Mouse (Mus musculus): ENCODE measurements around the gene Olfr159.

Gene Olfr159

DNA sequence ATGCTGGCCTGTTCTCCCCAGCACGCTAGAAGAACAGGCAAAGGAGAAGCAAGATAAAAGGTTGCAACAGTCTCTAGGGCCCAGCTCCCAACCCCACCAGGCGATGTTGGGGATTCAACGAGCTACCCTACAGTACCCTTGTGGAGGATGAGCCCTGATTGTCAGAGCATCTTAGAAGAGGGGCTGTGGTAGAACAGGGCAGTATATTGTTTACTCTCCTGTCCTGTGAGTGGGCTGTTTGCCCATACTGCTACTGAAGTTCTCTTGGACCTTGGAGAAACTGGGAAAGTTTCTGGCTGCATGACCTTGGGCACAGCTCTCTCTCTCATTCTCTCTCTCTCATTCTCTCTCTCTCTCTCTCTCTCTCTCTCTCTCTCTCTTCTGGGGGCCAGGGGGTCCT is 41.7 kb downstream of the Olfr159 start:
- DNase-seq: no peak

DNA sequence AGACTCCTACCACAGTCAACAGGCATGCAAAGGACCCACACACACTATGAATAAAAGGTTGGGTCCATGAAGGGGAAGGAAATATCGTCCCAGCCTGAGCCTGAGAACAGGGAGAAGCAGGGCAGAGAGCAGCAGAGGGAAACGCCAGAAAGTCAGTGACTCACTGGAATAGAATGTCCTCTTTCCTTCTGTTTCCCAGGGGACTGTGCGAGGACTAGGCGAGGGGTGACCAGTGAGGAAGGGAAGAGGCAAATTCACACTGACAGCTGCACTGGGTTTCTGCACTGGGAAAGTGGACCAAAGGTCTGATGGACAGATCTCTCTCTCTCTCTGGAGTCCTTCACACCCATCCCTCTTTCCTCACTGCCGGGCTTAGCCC is 42.2 kb downstream of the Olfr159 start:
- peak; percentile 41 to 68 for DNase-seq

DNA sequence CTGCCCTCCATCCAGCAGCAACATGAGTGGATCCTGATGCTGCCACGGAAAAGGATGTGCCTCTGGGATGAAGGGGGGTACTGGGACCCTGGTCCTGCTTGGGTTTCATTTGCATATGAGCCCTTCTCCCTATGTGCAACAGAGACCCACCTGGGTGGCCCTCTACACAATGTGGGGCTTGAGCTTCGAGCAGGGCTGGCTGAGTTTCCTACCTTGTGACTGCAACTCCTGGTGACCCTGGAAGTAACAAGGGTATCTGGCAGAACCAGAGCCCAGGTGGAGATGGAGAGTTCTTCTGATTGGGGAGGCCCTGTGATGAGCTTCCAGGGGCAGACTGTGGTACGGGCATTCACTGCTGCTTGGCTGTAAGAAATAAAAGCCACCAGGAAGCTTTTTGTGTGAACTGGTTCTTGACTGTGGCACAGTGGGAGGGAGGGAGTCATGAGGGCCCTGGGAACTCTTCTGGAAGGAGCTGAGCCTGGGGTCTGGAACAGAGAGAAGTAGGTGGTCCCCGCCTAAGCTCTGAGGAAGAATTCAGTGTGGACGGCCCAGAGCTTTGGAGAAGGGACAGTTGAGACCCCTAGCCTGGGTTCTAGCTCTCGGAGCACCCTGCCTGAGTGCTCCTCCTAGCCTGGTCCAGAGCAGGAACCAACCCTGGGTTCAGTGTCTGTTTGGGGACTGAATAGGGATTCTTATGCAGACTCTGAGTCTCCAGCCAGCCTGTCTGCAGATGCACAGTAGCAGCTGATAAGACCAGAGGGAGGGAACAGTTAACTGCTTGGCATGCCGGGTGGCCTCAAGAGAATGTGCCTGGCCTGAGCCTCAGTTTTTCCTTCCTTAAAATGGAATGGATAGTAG is 42.9 kb downstream of the Olfr159 start:
- no peak for DNase-seq

DNA sequence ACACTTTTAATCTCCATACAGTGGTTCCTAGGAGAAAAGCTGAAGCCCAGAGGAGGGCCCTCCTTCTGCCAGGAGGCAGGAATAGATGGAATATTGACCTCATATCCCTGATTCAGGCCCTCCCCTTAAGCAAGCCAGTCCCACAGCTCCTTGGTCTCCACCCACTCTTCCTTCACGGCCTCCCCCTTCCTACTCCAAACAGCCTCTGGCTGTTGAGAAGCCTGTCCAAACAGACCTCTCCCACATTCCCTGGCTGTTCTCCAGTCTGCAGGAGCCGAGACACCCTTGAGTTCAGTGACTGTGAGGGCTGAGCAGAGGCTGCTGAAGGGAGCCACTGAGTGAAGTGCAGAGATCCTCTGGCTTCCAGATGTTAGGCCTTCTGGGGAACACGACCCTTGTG is 43.8 kb downstream of the Olfr159 start, which contains the start of gene Hrct1:
Gene Hrct1, plus strand, starts transcription at position 194 of the 400 bp plus-strand sequence.
- DNase-seq: peak; percentile 76 to 84

GRCm38 (mm10) chr4:43726228-43726993 is 44.4 kb downstream of the Olfr159 start:
- peak; percentile 33 to 51 for DNase-seq

DNA sequence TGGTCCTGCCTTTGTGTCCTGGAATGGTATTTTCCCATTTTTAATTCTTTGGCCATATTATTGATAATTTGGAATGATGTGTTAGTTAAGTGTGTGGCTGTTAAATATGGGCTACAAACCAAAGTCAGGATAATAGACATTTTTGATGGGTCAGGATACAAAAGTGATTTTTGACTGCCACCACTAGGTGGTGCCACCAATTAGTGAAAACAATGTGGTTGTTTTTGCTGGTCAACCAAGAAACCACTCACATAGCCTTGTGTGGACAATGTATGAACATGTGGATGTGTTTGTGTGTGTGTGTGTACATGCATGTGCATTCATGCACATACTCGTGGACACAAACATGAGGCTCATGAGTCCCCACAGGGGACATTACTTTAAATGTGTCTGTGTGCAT is 46.0 kb downstream of the Olfr159 start:
- DNase-seq: peak; percentile 71 to 75

DNA sequence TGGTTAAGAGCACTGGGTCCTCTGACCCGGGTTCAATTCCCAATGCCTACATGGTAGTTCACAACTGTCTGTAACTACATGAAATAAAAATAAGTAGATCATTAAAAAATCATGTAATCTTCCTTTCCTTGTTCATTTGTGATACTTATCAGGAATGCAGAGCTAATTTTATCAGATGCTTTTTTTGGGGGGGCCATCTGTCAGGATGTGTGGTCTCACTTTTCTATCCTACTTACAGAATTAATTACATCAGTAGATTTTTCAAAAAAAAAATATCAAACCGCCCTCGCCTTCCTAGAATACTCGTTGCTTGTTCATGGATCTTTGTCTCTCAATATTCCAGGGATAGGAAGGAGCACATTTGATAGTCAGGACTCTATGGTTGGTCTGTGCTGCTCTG is 48.6 kb downstream of the Olfr159 start:
- no peak for DNase-seq

- no peak for DNase-seq
These were observed 50.1 kb downstream of the Olfr159 start for GRCm38 (mm10) chr4:43720491-43721228.

Measured in kidney, postnatal 4 days (tissue).